Mouse (Mus musculus) urinary bladder, postnatal 4 days (tissue): ENCODE measurements around the gene Ralgps2.

ENCODE experiments used
- DNase-seq, 2 experiments: peaks; one replicate each; pipeline ENCODE4 v3.0.0; 2021 to 2022; ENCODE audit warnings: low spot score in 2 of 2

Gene Ralgps2

GRCm38 (mm10) chr1:156819236-156819635 lies 120.2 kb downstream of the Ralgps2 start:
- DNase-seq: no peak

- DNase-seq: peak in 1 of 2 experiments; percentile 8
Measured at GRCm38 (mm10) chr1:156813485-156813884, 125.9 kb downstream of the Ralgps2 start.

- DNase-seq: peak in 1 of 2 experiments; percentile 12
Measured at GRCm38 (mm10) chr1:156812716-156813115, 126.7 kb downstream of the Ralgps2 start.

- peak in 1 of 2 experiments; percentile 6 for DNase-seq
Measured at GRCm38 (mm10) chr1:156811928-156812327, 127.5 kb downstream of the Ralgps2 start.

GRCm38 (mm10) chr1:156808332-156808731 lies 131.1 kb downstream of the Ralgps2 start:
- DNase-seq: peak in 1 of 2 experiments; percentile 12

- no peak for DNase-seq
Measured at GRCm38 (mm10) chr1:156801276-156801675, 138.2 kb downstream of the Ralgps2 start.

GRCm38 (mm10) chr1:156796251-156796650 lies 143.2 kb downstream of the Ralgps2 start:
- no peak for DNase-seq

- DNase-seq: no peak
Measured at GRCm38 (mm10) chr1:156789844-156790490, 149.5 kb downstream of the Ralgps2 start.

GRCm38 (mm10) chr1:156787164-156787863 lies 152.1 kb downstream of the Ralgps2 start:
- DNase-seq: no peak

GRCm38 (mm10) chr1:156786074-156786473 lies 153.4 kb downstream of the Ralgps2 start:
- DNase-seq: no peak

- no peak for DNase-seq
Measured at GRCm38 (mm10) chr1:156784974-156785373, 154.5 kb downstream of the Ralgps2 start.

GRCm38 (mm10) chr1:156784116-156784515 lies 155.3 kb downstream of the Ralgps2 start:
- DNase-seq: no peak

GRCm38 (mm10) chr1:156781971-156782850 lies 157.2 kb downstream of the Ralgps2 start:
- no peak for DNase-seq

GRCm38 (mm10) chr1:156781076-156781741 lies 158.2 kb downstream of the Ralgps2 start:
- peak; percentile 74 to 75 for DNase-seq

GRCm38 (mm10) chr1:156780234-156781005 lies 159.0 kb downstream of the Ralgps2 start:
- peak in 1 of 2 experiments; percentile 50 for DNase-seq

GRCm38 (mm10) chr1:156779595-156779994 lies 159.8 kb downstream of the Ralgps2 start:
- DNase-seq: no peak

GRCm38 (mm10) chr1:156778977-156779376 lies 160.4 kb downstream of the Ralgps2 start:
- DNase-seq: no peak

GRCm38 (mm10) chr1:156777896-156778295 lies 161.5 kb downstream of the Ralgps2 start:
- DNase-seq: no peak

GRCm38 (mm10) chr1:156775983-156776382 lies 163.4 kb downstream of the Ralgps2 start:
- DNase-seq: no peak

- DNase-seq: no peak
Measured at GRCm38 (mm10) chr1:156775190-156775589, 164.2 kb downstream of the Ralgps2 start.

- no peak for DNase-seq
Measured at GRCm38 (mm10) chr1:156770845-156771244, 168.6 kb downstream of the Ralgps2 start.
